24 mouse cellular contexts compared by ENCODE assay signal in the genomic region with DNA sequence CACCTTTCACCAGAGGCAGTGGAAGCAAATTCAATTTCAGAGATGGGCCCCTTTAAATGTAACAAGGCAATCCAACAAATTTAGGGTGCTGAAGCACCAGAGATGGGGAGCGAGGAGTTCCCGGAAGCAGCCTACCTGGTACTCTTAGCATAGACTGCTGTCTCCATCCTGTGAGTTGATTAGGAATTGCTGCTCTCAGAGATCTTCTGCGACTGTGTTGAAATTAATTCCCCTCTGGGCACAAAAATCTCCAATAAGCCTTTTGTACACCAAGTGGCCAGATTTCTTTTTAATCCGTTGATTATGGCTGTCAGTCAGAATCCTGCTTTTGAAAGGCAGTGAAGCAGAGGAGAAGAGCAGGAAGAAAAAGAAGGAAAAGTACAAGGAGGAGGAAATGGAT. TPM values are rescaled to one million over a fixed set of nuclear protein-coding genes. Genes with fewer than 3 reads are reported as not detected.
"Had no signal": no experiment of that assay in that cellular context is flagged by ENCODE, and none has a peak within 500 bp of the region (broad histone marks: within the 10 kb centered on the region; RNA-seq: fewer than 3 reads in every experiment).

No protein-coding gene starts in this region.

- ATAC-seq: intestine, embryonic 16.5 days; liver, postnatal 0 days had no signal

- DNase-seq: kidney, adult 2 months; kidney, postnatal 14 days; layer of hippocampus, postnatal 36 days; liver; liver, embryonic 13.5 days; liver, postnatal 0 days; lung, postnatal 14 days; right cerebral cortex, postnatal 4 days; spleen, adult 18-20 months; thymus, adult 2 months; thymus, postnatal 25 days had no signal

- H3K4me3 ChIP-seq: kidney, embryonic 15.5 days; limb, embryonic 12.5 days; liver, embryonic 13.5 days; lung, embryonic 15.5 days; megakaryocyte, embryonic 14.5 days; midbrain, embryonic 12.5 days had no signal

- H3K27me3 ChIP-seq: kidney, embryonic 15.5 days; limb, embryonic 12.5 days; liver, embryonic 13.5 days; lung, embryonic 15.5 days; megakaryocyte, embryonic 14.5 days; midbrain, embryonic 12.5 days had no signal

- H3K36me3 ChIP-seq: kidney, embryonic 15.5 days; limb, embryonic 12.5 days; liver, embryonic 13.5 days; lung, embryonic 15.5 days; midbrain, embryonic 12.5 days had no signal

- H3K9me3 ChIP-seq: kidney, embryonic 15.5 days; limb, embryonic 12.5 days; liver, embryonic 13.5 days; lung, embryonic 15.5 days; megakaryocyte, embryonic 14.5 days; midbrain, embryonic 12.5 days had no signal

- H3K4me1 ChIP-seq: kidney, embryonic 15.5 days; limb, embryonic 12.5 days; liver, embryonic 13.5 days; lung, embryonic 15.5 days; megakaryocyte, embryonic 14.5 days had no signal

- H3K4me2 ChIP-seq: kidney, embryonic 15.5 days; limb, embryonic 12.5 days; liver, embryonic 13.5 days; lung, embryonic 15.5 days; midbrain, embryonic 12.5 days had no signal

- H3K9ac ChIP-seq: kidney, embryonic 15.5 days; limb, embryonic 12.5 days; liver, embryonic 13.5 days; liver, postnatal 0 days; lung, embryonic 15.5 days; midbrain, embryonic 12.5 days had no signal

- H3K27ac ChIP-seq: kidney, embryonic 15.5 days; limb, embryonic 12.5 days; liver, embryonic 13.5 days; lung, embryonic 15.5 days; macrophage; midbrain, embryonic 12.5 days had no signal

RNA-seq across cellular contexts. Expression of gene Acbd7, which starts 29.2 kb away (rescaled TPM):
- polyA plus RNA-seq: kidney, adult 2 months; large intestine, adult 2 months; limb, embryonic 12.5 days; macrophage; midbrain, embryonic 12.5 days; thymus, adult 2 months had no signal

RNA-seq across cellular contexts. Expression of gene Olah, which starts 31.9 kb away (rescaled TPM):
- total RNA-seq: layer of hippocampus, postnatal 36 days; left cerebral cortex, adult 8-10 months; left cerebral cortex, postnatal 36 days had no signal
- polyA plus RNA-seq: intestine, embryonic 16.5 days; kidney, adult 2 months; kidney, embryonic 15.5 days; large intestine, adult 2 months; limb, embryonic 12.5 days; liver, embryonic 13.5 days; liver, postnatal 0 days; lung, embryonic 15.5 days; macrophage; midbrain, embryonic 12.5 days; neural tube, embryonic 14.5 days; stomach, embryonic 14.5 days; thymus, adult 2 months; urinary bladder, adult 2 months had no signal

RNA-seq across cellular contexts. Expression of gene Meig1, which starts 57.3 kb away (rescaled TPM):
- polyA plus RNA-seq: kidney, embryonic 15.5 days; large intestine, adult 2 months; limb, embryonic 12.5 days; liver, embryonic 13.5 days; midbrain, embryonic 12.5 days; stomach, embryonic 14.5 days had no signal
